Comparison of ENCODE assay signal across 8 mouse cellular contexts in the genomic region with DNA sequence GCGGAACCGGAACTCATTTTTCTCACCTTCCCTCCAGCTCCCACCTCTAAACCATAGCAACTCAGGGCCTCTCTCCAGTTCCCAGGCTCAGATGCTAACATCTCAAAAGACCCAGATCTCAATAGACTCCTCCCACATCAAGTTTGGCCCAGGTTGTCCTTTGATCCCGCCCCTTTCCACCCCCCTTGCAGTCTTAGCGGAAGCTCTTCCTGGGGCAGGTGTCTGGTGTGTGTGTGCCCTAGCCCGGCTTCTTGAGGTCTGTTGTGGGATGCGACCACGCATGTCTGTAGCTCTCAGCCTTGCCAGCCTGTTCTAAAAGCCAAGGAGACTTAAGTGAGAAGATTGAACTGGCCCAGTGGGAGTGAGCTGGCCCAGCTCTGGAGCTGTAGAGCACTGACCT. TPM values are rescaled to one million over a fixed set of nuclear protein-coding genes. Genes with fewer than 3 reads are reported as not detected.
A peak's percentile ranks its signal among the peaks of the same experiment; 100 is the strongest.
DNase-seq lines count a peak whose midpoint lies in the region; ATAC-seq lines count a peak whose summit lies in the region.

No protein-coding gene starts in this region.

- H3K27me3 ChIP-seq in forebrain, embryonic 11.5 days (ENCODE audit: control insufficient read depth, insufficient read depth, low read length): no peaks in the 10 kb centered on the region
- no peaks in the 10 kb centered on the region for H3K27me3 ChIP-seq in liver, embryonic 11.5 days (replicated peaks; ENCODE audit: control insufficient read depth, insufficient read depth, low read length)
- no peaks in the 10 kb centered on the region for H3K27me3 ChIP-seq in neural tube, embryonic 13.5 days

- H3K36me3 ChIP-seq in forebrain, embryonic 11.5 days (ENCODE audit: control insufficient read depth, insufficient read depth, low read length): peaks cover 16% of the 10 kb centered on the region; the same call in 1 of the 2 replicates
- peaks cover 59% of the 10 kb centered on the region for H3K36me3 ChIP-seq in liver, embryonic 11.5 days (ENCODE audit: control insufficient read depth, insufficient read depth, low read length)
- H3K36me3 ChIP-seq in neural tube, embryonic 13.5 days: peaks cover 83% of the 10 kb centered on the region

- ATAC-seq in forebrain, embryonic 11.5 days (replicated peaks; ENCODE audit: low FRiP score): no peak
- no peak for ATAC-seq in liver, embryonic 11.5 days (replicated peaks; ENCODE audit: low FRiP score)
- ATAC-seq in neural tube, embryonic 13.5 days (ENCODE audit: low read depth): no peak

- no peak overlapping the region for H3K9ac ChIP-seq in forebrain, embryonic 11.5 days (ENCODE audit: low read length)
- peak overlapping the region; percentile 51 for H3K9ac ChIP-seq in liver, embryonic 11.5 days (ENCODE audit: low read depth, low read length)
- H3K9ac ChIP-seq in neural tube, embryonic 13.5 days: peak overlapping the region; percentile 65

- peak; percentile 21 for DNase-seq in urinary bladder, adult 2 months (ENCODE audit: low spot score)
- DNase-seq in urinary bladder, postnatal 14 days (ENCODE audit: low spot score): no peak
- DNase-seq in forebrain, embryonic 11.5 days (ENCODE audit: low spot score): no peak
- DNase-seq in liver, embryonic 11.5 days (ENCODE audit: low spot score): no peak
- no peak for DNase-seq in embryo, embryonic 9.5 days (ENCODE audit: extremely low spot score)
- no peak for DNase-seq in right cerebral cortex, postnatal 25 days
- no peak for DNase-seq in ovary, postnatal 14 days (ENCODE audit: low spot score)

- 0 out of 2 replicates have a peak overlapping the region, but pooled peaks have one; percentile 12 for H3K27ac ChIP-seq in forebrain, embryonic 11.5 days (ENCODE audit: low read depth, low read length)
- H3K27ac ChIP-seq in liver, embryonic 11.5 days (ENCODE audit: low read depth, low read length): peak overlapping the region; percentile 61; the same call in 1 of the 2 replicates
- peak overlapping the region; percentile 29; the same call in 1 of the 2 replicates for H3K27ac ChIP-seq in neural tube, embryonic 13.5 days (replicated peaks)

- WGBS in forebrain, embryonic 11.5 days: 47% methylated on average over 7 of the region's 7 CpGs
- 27% methylated on average over 7 of the region's 7 CpGs for WGBS in liver, embryonic 11.5 days
- 53% methylated on average over 7 of the region's 7 CpGs for WGBS in neural tube, embryonic 13.5 days

- peak overlapping the region; percentile 19; the same call in 1 of the 2 replicates for H3K4me3 ChIP-seq in forebrain, embryonic 11.5 days (ENCODE audit: low read depth, low read length)
- H3K4me3 ChIP-seq in liver, embryonic 11.5 days (ENCODE audit: low read depth, low read length): peak overlapping the region; percentile 37
- H3K4me3 ChIP-seq in neural tube, embryonic 13.5 days: peak overlapping the region; percentile 45

- peaks cover 12% of the 10 kb centered on the region for H3K4me1 ChIP-seq in forebrain, embryonic 11.5 days (replicated peaks; ENCODE audit: control insufficient read depth, insufficient read depth, low read length)
- peaks cover 41% of the 10 kb centered on the region for H3K4me1 ChIP-seq in liver, embryonic 11.5 days (replicated peaks; ENCODE audit: control insufficient read depth, insufficient read depth, low read length)
- peaks cover 61% of the 10 kb centered on the region for H3K4me1 ChIP-seq in neural tube, embryonic 13.5 days (replicated peaks)

- H3K9me3 ChIP-seq in forebrain, embryonic 11.5 days (ENCODE audit: control insufficient read depth, low read length): no peaks in the 10 kb centered on the region
- H3K9me3 ChIP-seq in liver, embryonic 11.5 days (ENCODE audit: control insufficient read depth, low read length): no peaks in the 10 kb centered on the region
- H3K9me3 ChIP-seq in neural tube, embryonic 13.5 days: no peaks in the 10 kb centered on the region

- H3K4me2 ChIP-seq in forebrain, embryonic 11.5 days (ENCODE audit: low read depth, low read length, severe bottlenecking): peak overlapping the region; percentile 43; the same call in 1 of the 2 replicates
- peak overlapping the region; percentile 61 for H3K4me2 ChIP-seq in liver, embryonic 11.5 days
- H3K4me2 ChIP-seq in neural tube, embryonic 13.5 days: peak overlapping the region; percentile 76

RNA-seq across cellular contexts. Expression of a gene that starts 8.6 kb away (rescaled TPM):
- polyA plus RNA-seq in urinary bladder, adult 2 months (2012; rRNA removed): 3.1 and 10.4 TPM in 2 replicates
- 13.9 and 15.0 TPM in 2 replicates for polyA plus RNA-seq in forebrain, embryonic 11.5 days (2014; fragmentation: Nextera tagmentation; extraction: Ambion mirVana)
- polyA plus RNA-seq in liver, embryonic 11.5 days (2014; fragmentation: Nextera tagmentation; extraction: Ambion mirVana): 7.9 and 9.6 TPM in 2 replicates
- 11.5 and 13.1 TPM in 2 replicates for polyA plus RNA-seq in neural tube, embryonic 13.5 days (2015; fragmentation: Nextera tagmentation; extraction: Ambion mirVana)

RNA-seq across cellular contexts. Expression of a gene that starts 18.1 kb away (rescaled TPM):
- polyA plus RNA-seq in urinary bladder, adult 2 months (2012; rRNA removed): 1.6 and 1.8 TPM in 2 replicates
- 1.2 and 1.9 TPM in 2 replicates for polyA plus RNA-seq in forebrain, embryonic 11.5 days (2014; fragmentation: Nextera tagmentation; extraction: Ambion mirVana)
- polyA plus RNA-seq in liver, embryonic 11.5 days (2014; fragmentation: Nextera tagmentation; extraction: Ambion mirVana): 4.6 and 4.8 TPM in 2 replicates
- 4.2 and 4.4 TPM in 2 replicates for polyA plus RNA-seq in neural tube, embryonic 13.5 days (2015; fragmentation: Nextera tagmentation; extraction: Ambion mirVana)

RNA-seq across cellular contexts. Expression of a gene that starts 18.6 kb away (rescaled TPM):
- 24.8 and 26.7 TPM in 2 replicates for polyA plus RNA-seq in urinary bladder, adult 2 months (2012; rRNA removed)
- polyA plus RNA-seq in forebrain, embryonic 11.5 days (2014; fragmentation: Nextera tagmentation; extraction: Ambion mirVana): 68.5 and 77.8 TPM in 2 replicates
- polyA plus RNA-seq in liver, embryonic 11.5 days (2014; fragmentation: Nextera tagmentation; extraction: Ambion mirVana): 103 TPM in 2 replicates
- 66.9 and 67.9 TPM in 2 replicates for polyA plus RNA-seq in neural tube, embryonic 13.5 days (2015; fragmentation: Nextera tagmentation; extraction: Ambion mirVana)

RNA-seq across cellular contexts. Expression of a gene that starts 31.9 kb away (rescaled TPM):
- 0.27 and 0.45 TPM in 2 replicates for polyA plus RNA-seq in urinary bladder, adult 2 months (2012; rRNA removed)
- polyA plus RNA-seq in forebrain, embryonic 11.5 days (2014; fragmentation: Nextera tagmentation; extraction: Ambion mirVana): not detected in 2 replicates
- 2.5 and 3.5 TPM in 2 replicates for polyA plus RNA-seq in liver, embryonic 11.5 days (2014; fragmentation: Nextera tagmentation; extraction: Ambion mirVana)
- not detected in 2 replicates for polyA plus RNA-seq in neural tube, embryonic 13.5 days (2015; fragmentation: Nextera tagmentation; extraction: Ambion mirVana)
